Mouse (Mus musculus): ENCODE data around the gene Mustn1.

DNA sequence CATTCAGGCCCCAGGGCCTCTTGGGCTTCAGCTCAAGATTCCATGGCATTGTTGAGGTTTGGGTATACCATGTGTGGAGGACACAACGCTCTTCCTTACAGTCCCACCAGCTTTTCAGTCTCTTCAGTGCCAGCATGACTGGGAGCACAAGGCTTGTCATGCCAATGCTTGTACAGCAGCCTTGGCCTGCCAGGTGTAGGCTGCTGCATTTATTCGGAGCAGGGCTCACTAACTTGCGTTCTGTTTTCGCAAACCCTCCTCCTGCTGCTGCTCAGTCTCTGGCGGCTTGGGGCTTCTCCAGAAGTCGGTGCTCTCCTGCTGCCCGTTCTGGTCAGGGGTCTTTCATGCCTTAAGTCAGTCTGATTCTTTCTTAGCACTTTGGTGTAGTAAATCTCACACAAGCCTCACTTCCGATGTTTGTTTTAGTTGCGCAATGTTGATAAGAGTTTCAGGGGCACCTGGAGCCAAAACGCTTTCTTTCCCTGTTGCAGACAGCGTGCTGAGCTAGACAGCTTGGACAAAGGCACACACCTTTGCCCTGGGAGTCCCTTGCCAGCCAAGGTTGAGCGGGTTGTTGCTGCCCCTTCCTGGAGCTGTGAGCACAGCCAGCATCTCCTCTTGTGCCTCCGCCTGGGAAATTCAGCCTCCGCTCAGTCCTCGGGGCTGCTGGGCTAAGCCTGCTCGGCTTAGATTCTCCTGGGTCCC lies 17.4 kb upstream of the Mustn1 start:
- TF ChIP-seq EP300 (IDR thresholded peaks at IDR 0.05; ENCODE audit: low read depth) (no peak), CTCF (IDR thresholded peaks at IDR 0.05; ENCODE audit: low read depth) (no peak)

Data from liver, embryonic 14.5 days (tissue).